Mouse (Mus musculus) lung, postnatal 10 days (tissue): ENCODE data around the gene Olfr630.
"Not testable (repeated sequence)": the region's sequence is repeated elsewhere in the genome, so short reads cannot be mapped to it uniquely, and the experiment has no call there.

ENCODE experiments used
- DNase-seq: peaks from one replicate; pipeline ENCODE4 v3.0.0; 2021

Gene Olfr630

GRCm38 (mm10) chr7:103757233-103757632, at the start of gene Olfr630:
Gene Olfr630, minus strand, starts transcription at chr7:103757333.
- no peak for DNase-seq

- DNase-seq: no peak
Measured at GRCm38 (mm10) chr7:103806856-103807255, 49.7 kb upstream of the Olfr630 start.

GRCm38 (mm10) chr7:103792669-103793388, 35.7 kb upstream of the Olfr630 start:
- no peak for DNase-seq

- no peak for DNase-seq
Measured at GRCm38 (mm10) chr7:103791721-103792120, 34.6 kb upstream of the Olfr630 start, which contains the start of gene Olfr67. Gene Olfr67, minus strand, starts transcription at chr7:103791821.

GRCm38 (mm10) chr7:103779598-103779997, 22.5 kb upstream of the Olfr630 start, which contains the start of gene Olfr68:
Gene Olfr68, minus strand, starts transcription at chr7:103779698.
- no peak for DNase-seq

GRCm38 (mm10) chr7:103777652-103778051, 20.5 kb upstream of the Olfr630 start:
- DNase-seq: not testable (repeated sequence)

- no peak for DNase-seq
Measured at GRCm38 (mm10) chr7:103771494-103771893, 14.4 kb upstream of the Olfr630 start, which contains the start of gene Olfr69. Gene Olfr69, minus strand, starts transcription at chr7:103771594.

GRCm38 (mm10) chr7:103767687-103768086, 10.6 kb upstream of the Olfr630 start:
- not testable (repeated sequence) for DNase-seq

GRCm38 (mm10) chr7:103762212-103762611, 5.1 kb upstream of the Olfr630 start:
- DNase-seq: not testable (repeated sequence)

GRCm38 (mm10) chr7:103744843-103745242, 12.3 kb downstream of the Olfr630 start, which contains the start of gene Olfr629:
Gene Olfr629, minus strand, starts transcription at chr7:103744943.
- DNase-seq: no peak

GRCm38 (mm10) chr7:103730074-103730473, 27.1 kb downstream of the Olfr630 start, which contains the start of gene Olfr628:
Gene Olfr628, plus strand, starts transcription at chr7:103730374.
- no peak for DNase-seq

GRCm38 (mm10) chr7:103716398-103716797, 40.7 kb downstream of the Olfr630 start:
- DNase-seq: not testable (repeated sequence)

GRCm38 (mm10) chr7:103714371-103714770, 42.8 kb downstream of the Olfr630 start, which contains the start of gene Olfr243:
Gene Olfr243, plus strand, starts transcription at chr7:103714671.
- DNase-seq: no peak

GRCm38 (mm10) chr7:103712024-103712423, 45.1 kb downstream of the Olfr630 start:
- DNase-seq: no peak
